Mouse (Mus musculus): ENCODE data around the gene Rbbp4.

DNA sequence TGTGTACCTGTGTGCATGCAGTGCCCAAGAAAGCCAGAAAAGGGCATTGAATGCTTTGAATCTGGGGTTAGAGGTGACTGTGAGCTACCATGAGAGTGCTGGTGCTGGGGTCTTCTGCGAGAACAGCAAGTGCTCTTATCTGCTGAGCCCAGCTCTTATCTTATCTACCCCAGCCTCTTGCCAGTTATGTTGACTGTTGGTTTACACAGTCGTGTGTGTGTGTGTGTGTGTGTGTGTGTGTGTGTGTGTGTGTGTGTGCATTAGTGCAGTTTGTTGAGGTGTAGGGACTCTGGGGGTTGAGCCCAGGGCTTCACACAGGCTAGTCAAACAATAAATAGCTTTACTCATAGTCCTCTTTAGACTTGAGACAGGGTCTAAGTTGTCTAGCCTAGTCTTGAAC is 40.0 kb downstream of the Rbbp4 start:
- TF ChIP-seq CTCF (IDR thresholded peaks at IDR 0.05; ENCODE audit: extremely low read depth, insufficient read depth, low read length) (no peak), POLR2A (IDR thresholded peaks at IDR 0.05; ENCODE audit: extremely low read depth, insufficient read depth, low read length) (no peak)
